Mouse (Mus musculus): ENCODE measurements around the gene H2al1e. TPM values are rescaled to one million over a fixed set of nuclear protein-coding genes. Genes with fewer than 3 reads are reported as not detected.
"Not testable (repeated sequence)": the region's sequence is repeated elsewhere in the genome, so short reads cannot be mapped to it uniquely, and the experiment has no call there.

The H2al1e gene
- not detected in 2 replicates for polyA plus RNA-seq (2014; fragmentation: Nextera tagmentation; extraction: Ambion mirVana)

DNA sequence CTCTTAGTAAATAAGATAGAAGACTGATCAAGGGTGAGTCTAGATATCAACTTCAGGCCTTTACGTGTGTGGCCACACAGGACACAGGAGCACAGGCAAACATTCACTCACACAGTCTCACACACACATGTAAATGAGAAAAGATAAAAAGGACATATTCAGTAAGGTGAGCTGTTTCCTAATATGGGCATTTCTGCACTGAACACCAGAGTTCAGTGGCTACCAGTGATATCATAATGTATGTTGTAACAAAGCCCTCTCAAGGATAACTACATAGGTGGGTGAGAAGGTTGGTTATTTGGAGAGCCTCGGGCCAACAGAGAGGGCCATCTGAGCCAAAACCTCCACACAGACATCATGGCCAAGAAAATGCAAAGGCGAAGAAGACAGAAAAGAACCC, at the start of gene H2al1e:
Gene H2al1e (plus strand): TSS at position 301 of the 400 bp plus-strand sequence.
- not testable (repeated sequence) for H3K4me2 ChIP-seq (ENCODE audit: low read depth, low read length, severe bottlenecking); H3K27me3 ChIP-seq (ENCODE audit: control insufficient read depth, insufficient read depth, low read length); H3K9ac ChIP-seq (ENCODE audit: low read length); H3K27ac ChIP-seq (ENCODE audit: low read depth, low read length); DNase-seq (ENCODE audit: low spot score); H3K4me1 ChIP-seq (replicated peaks; ENCODE audit: control insufficient read depth, insufficient read depth, low read length); H3K9me3 ChIP-seq (ENCODE audit: control insufficient read depth, low read length); H3K36me3 ChIP-seq (ENCODE audit: control insufficient read depth, insufficient read depth, low read length); H3K4me3 ChIP-seq (ENCODE audit: low read depth, low read length); ATAC-seq (replicated peaks; ENCODE audit: low FRiP score)
- no CpG with 5 or more reads among the region's 3 CpGs for WGBS

GRCm38 (mm10) chrX:11264918-11265317, 46.8 kb upstream of the H2al1e start:
- no peaks in the 10 kb centered on the region for H3K4me1 ChIP-seq (replicated peaks; ENCODE audit: control insufficient read depth, insufficient read depth, low read length)
- H3K4me2 ChIP-seq (ENCODE audit: low read depth, low read length, severe bottlenecking), result no peak overlapping the region
- 83% methylated on average over 8 of the region's 8 CpGs for WGBS
- no peak overlapping the region for H3K4me3 ChIP-seq (ENCODE audit: low read depth, low read length)
- DNase-seq (ENCODE audit: low spot score), result no peak
- H3K27ac ChIP-seq (ENCODE audit: low read depth, low read length), result no peak overlapping the region
- H3K27me3 ChIP-seq (ENCODE audit: control insufficient read depth, insufficient read depth, low read length), result 0 out of 2 replicates have a peak, but pooled peaks cover 2% of the 10 kb centered on the region
- H3K36me3 ChIP-seq (ENCODE audit: control insufficient read depth, insufficient read depth, low read length), result no peaks in the 10 kb centered on the region
- no peaks in the 10 kb centered on the region for H3K9me3 ChIP-seq (ENCODE audit: control insufficient read depth, low read length)
- no peak overlapping the region for H3K9ac ChIP-seq (ENCODE audit: low read length)
- no peak for ATAC-seq (replicated peaks; ENCODE audit: low FRiP score)

DNA sequence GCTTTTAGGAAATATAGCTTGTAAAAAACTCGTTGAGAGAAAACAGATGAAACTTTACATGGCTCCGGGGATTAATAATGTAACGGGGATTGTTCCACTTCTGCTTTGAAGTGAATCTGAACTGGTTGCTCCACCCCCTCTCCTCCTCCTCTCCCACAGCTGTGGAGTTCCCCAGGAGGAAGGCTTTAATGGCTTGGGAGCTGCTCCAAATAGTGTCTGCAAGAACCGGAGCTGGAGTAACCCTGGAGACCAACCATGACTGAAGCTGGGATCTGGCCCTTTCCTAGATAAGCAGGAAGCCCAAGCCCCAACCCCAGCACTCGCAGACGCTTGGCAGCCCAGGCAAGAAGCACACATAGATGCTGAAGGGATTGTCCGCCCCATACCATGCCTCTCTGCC, 43.9 kb upstream of the H2al1e start:
- no peak for ATAC-seq (replicated peaks; ENCODE audit: low FRiP score)
- Histone ChIP-seq H3K9me3 (ENCODE audit: control insufficient read depth, low read length) (no peaks in the 10 kb centered on the region), H3K9ac (ENCODE audit: low read length) (no peak overlapping the region), H3K27me3 (ENCODE audit: control insufficient read depth, insufficient read depth, low read length) (no peaks in the 10 kb centered on the region), H3K4me3 (ENCODE audit: low read depth, low read length) (no peak overlapping the region), H3K4me1 (replicated peaks; ENCODE audit: control insufficient read depth, insufficient read depth, low read length) (no peaks in the 10 kb centered on the region), H3K27ac (ENCODE audit: low read depth, low read length) (no peak overlapping the region), H3K4me2 (ENCODE audit: low read depth, low read length, severe bottlenecking) (no peak overlapping the region), H3K36me3 (ENCODE audit: control insufficient read depth, insufficient read depth, low read length) (no peaks in the 10 kb centered on the region)
- WGBS, result 69% methylated on average over 7 of the region's 7 CpGs
- DNase-seq (ENCODE audit: low spot score), result no peak

DNA sequence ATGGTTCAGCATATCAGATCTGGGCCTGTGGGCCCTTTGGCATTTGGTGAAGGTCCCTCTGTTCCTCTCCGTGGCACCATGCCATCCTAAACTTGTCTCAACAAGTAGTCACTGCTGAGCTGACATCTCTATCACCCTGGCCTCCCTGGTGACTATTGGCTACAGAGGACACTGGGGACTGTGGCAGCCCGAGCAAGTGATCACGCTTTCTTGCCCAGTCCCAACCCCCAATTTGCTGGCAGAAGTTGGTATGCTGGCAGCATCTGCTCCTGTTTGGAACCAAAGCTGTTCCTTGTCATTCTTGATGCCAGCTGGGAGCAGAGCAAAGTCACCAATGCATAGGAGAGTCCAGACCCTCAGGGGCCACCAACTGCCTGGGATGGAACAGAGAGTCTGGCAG, 42.7 kb upstream of the H2al1e start:
- H3K9me3 ChIP-seq (ENCODE audit: control insufficient read depth, low read length), result no peaks in the 10 kb centered on the region
- H3K4me2 ChIP-seq (ENCODE audit: low read depth, low read length, severe bottlenecking), result no peak overlapping the region
- H3K4me3 ChIP-seq (ENCODE audit: low read depth, low read length), result no peak overlapping the region
- ATAC-seq (replicated peaks; ENCODE audit: low FRiP score), result no peak
- H3K4me1 ChIP-seq (replicated peaks; ENCODE audit: control insufficient read depth, insufficient read depth, low read length), result no peaks in the 10 kb centered on the region
- 87% methylated on average over 3 of the region's 3 CpGs for WGBS
- no peak overlapping the region for H3K27ac ChIP-seq (ENCODE audit: low read depth, low read length)
- H3K9ac ChIP-seq (ENCODE audit: low read length), result no peak overlapping the region
- no peak for DNase-seq (ENCODE audit: low spot score)
- no peaks in the 10 kb centered on the region for H3K27me3 ChIP-seq (ENCODE audit: control insufficient read depth, insufficient read depth, low read length)
- H3K36me3 ChIP-seq (ENCODE audit: control insufficient read depth, insufficient read depth, low read length), result no peaks in the 10 kb centered on the region

- no peaks in the 10 kb centered on the region for H3K27me3 ChIP-seq (ENCODE audit: control insufficient read depth, insufficient read depth, low read length)
Measured at GRCm38 (mm10) chrX:11273190-11273589, 38.5 kb upstream of the H2al1e start.

DNA sequence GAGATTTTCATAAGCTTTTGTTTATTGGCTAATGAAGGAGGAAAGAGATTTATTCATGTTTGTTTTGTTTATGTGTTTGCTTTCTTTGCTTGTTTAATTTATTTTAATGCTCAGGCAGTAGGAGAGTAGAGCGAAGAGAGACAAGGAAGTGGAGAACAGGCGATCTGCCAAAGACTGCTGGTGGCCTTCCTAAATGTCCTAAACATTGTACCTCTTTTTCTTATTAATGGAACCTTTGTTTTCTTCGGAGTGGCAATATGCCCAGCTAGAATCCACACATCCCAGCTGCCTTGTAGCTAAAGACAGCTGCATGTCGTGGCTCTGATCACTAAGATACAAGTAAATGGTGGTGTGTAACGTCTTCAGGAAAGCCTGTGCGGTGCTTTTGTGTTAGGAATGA, 34.7 kb upstream of the H2al1e start:
- 79% methylated on average over 6 of the region's 6 CpGs for WGBS
- H3K9me3 ChIP-seq (ENCODE audit: control insufficient read depth, low read length), result no peaks in the 10 kb centered on the region
- no peak overlapping the region for H3K27ac ChIP-seq (ENCODE audit: low read depth, low read length)
- ATAC-seq (replicated peaks; ENCODE audit: low FRiP score) (no peak), DNase-seq (ENCODE audit: low spot score) (no peak)
- H3K4me3 ChIP-seq (ENCODE audit: low read depth, low read length), result no peak overlapping the region
- no peaks in the 10 kb centered on the region for H3K4me1 ChIP-seq (replicated peaks; ENCODE audit: control insufficient read depth, insufficient read depth, low read length)
- no peaks in the 10 kb centered on the region for H3K36me3 ChIP-seq (ENCODE audit: control insufficient read depth, insufficient read depth, low read length)
- no peak overlapping the region for H3K4me2 ChIP-seq (ENCODE audit: low read depth, low read length, severe bottlenecking)
- H3K9ac ChIP-seq (ENCODE audit: low read length), result no peak overlapping the region
- H3K27me3 ChIP-seq (ENCODE audit: control insufficient read depth, insufficient read depth, low read length), result no peaks in the 10 kb centered on the region

More at GRCm38 (mm10) chrX:11273190-11273589, 38.5 kb upstream of the H2al1e start:
- Histone ChIP-seq H3K27ac (ENCODE audit: low read depth, low read length) (no peak overlapping the region), H3K4me3 (ENCODE audit: low read depth, low read length) (no peak overlapping the region), H3K9me3 (ENCODE audit: control insufficient read depth, low read length) (no peaks in the 10 kb centered on the region), H3K9ac (ENCODE audit: low read length) (no peak overlapping the region), H3K4me2 (ENCODE audit: low read depth, low read length, severe bottlenecking) (no peak overlapping the region), H3K4me1 (replicated peaks; ENCODE audit: control insufficient read depth, insufficient read depth, low read length) (no peaks in the 10 kb centered on the region), H3K36me3 (ENCODE audit: control insufficient read depth, insufficient read depth, low read length) (no peaks in the 10 kb centered on the region)
- DNase-seq (ENCODE audit: low spot score) (no peak), ATAC-seq (replicated peaks; ENCODE audit: low FRiP score) (no peak)
- WGBS, result 86% methylated on average over 3 of the region's 3 CpGs

DNA sequence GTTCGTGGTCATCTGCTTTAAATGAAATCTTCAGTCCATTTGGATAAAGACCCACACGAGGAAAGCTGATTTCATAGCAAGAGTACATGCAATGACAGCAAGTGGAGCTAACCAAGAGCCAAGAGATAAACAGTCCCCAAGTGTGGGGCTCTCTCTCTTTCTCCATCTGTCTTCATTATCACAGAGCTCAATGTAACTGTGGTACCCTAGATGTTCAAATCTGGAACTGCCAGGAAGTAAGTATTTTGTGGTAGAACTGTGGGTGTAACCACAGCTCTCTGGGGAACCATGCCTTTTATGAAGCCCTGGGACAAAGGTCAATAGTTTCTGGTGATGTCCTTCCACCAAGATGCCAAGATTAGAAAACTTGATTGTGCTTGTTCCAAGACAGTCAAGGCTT, 31.0 kb upstream of the H2al1e start:
- DNase-seq (ENCODE audit: low spot score), result no peak
- Histone ChIP-seq H3K4me3 (ENCODE audit: low read depth, low read length) (no peak overlapping the region), H3K27me3 (ENCODE audit: control insufficient read depth, insufficient read depth, low read length) (no peaks in the 10 kb centered on the region), H3K4me1 (replicated peaks; ENCODE audit: control insufficient read depth, insufficient read depth, low read length) (no peaks in the 10 kb centered on the region), H3K9ac (ENCODE audit: low read length) (no peak overlapping the region), H3K4me2 (ENCODE audit: low read depth, low read length, severe bottlenecking) (no peak overlapping the region), H3K36me3 (ENCODE audit: control insufficient read depth, insufficient read depth, low read length) (no peaks in the 10 kb centered on the region), H3K9me3 (ENCODE audit: control insufficient read depth, low read length) (no peaks in the 10 kb centered on the region), H3K27ac (ENCODE audit: low read depth, low read length) (no peak overlapping the region)
- 76% methylated on average over 2 of the region's 2 CpGs for WGBS
- ATAC-seq (replicated peaks; ENCODE audit: low FRiP score), result no peak

- 82% methylated on average over 14 of the region's 14 CpGs for WGBS
- DNase-seq (ENCODE audit: low spot score), result no peak
Measured at GRCm38 (mm10) chrX:11288306-11288882, 23.3 kb upstream of the H2al1e start.

DNA sequence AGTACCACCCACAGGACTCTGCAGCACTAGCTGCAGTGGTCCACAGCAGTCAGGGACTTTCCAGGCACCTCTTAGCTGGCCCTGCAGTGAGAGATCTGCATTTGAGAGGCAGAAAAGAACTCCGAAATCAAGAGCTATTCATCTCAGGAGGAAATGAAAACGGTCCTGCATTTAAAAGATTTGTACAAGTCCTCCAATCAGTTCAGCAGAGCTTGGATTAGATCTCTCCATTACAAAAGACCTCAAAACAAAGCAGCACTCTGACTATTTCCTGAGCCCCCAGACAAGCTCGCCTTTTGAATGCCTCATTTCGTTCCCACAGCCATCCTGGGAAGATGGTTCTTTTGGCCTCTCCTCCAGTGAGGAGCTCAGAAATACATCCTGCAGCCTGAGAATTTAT, 22.5 kb upstream of the H2al1e start:
- H3K27me3 ChIP-seq (ENCODE audit: control insufficient read depth, insufficient read depth, low read length), result no peaks in the 10 kb centered on the region
- ATAC-seq (replicated peaks; ENCODE audit: low FRiP score) (no peak), DNase-seq (ENCODE audit: low spot score) (no peak)
- H3K27ac ChIP-seq (ENCODE audit: low read depth, low read length), result no peak overlapping the region
- no peak overlapping the region for H3K4me3 ChIP-seq (ENCODE audit: low read depth, low read length)
- H3K4me2 ChIP-seq (ENCODE audit: low read depth, low read length, severe bottlenecking), result no peak overlapping the region
- WGBS, result 30% methylated on average over 4 of the region's 4 CpGs
- no peaks in the 10 kb centered on the region for H3K36me3 ChIP-seq (ENCODE audit: control insufficient read depth, insufficient read depth, low read length)
- H3K4me1 ChIP-seq (replicated peaks; ENCODE audit: control insufficient read depth, insufficient read depth, low read length), result no peaks in the 10 kb centered on the region
- no peak overlapping the region for H3K9ac ChIP-seq (ENCODE audit: low read length)
- H3K9me3 ChIP-seq (ENCODE audit: control insufficient read depth, low read length), result no peaks in the 10 kb centered on the region; the same call in 1 of the 2 replicates

More at GRCm38 (mm10) chrX:11288306-11288882, 23.3 kb upstream of the H2al1e start:
- Histone ChIP-seq H3K4me2 (ENCODE audit: low read depth, low read length, severe bottlenecking) (no peak overlapping the region), H3K9ac (ENCODE audit: low read length) (no peak overlapping the region), H3K4me1 (replicated peaks; ENCODE audit: control insufficient read depth, insufficient read depth, low read length) (no peaks in the 10 kb centered on the region), H3K27ac (ENCODE audit: low read depth, low read length) (no peak overlapping the region), H3K36me3 (ENCODE audit: control insufficient read depth, insufficient read depth, low read length) (no peaks in the 10 kb centered on the region), H3K4me3 (ENCODE audit: low read depth, low read length) (no peak overlapping the region), H3K9me3 (ENCODE audit: control insufficient read depth, low read length) (no peaks in the 10 kb centered on the region; the same call in 1 of the 2 replicates), H3K27me3 (ENCODE audit: control insufficient read depth, insufficient read depth, low read length) (no peaks in the 10 kb centered on the region)
- ATAC-seq (replicated peaks; ENCODE audit: low FRiP score), result no peak

Measured in forebrain, embryonic 11.5 days (tissue).